Mouse (Mus musculus) forebrain, embryonic 11.5 days (tissue): ENCODE data around the gene Omd. TPM values are rescaled to one million over a fixed set of nuclear protein-coding genes. Genes with fewer than 3 reads are reported as not detected.
"Not testable (repeated sequence)": the region's sequence is repeated elsewhere in the genome, so short reads cannot be mapped to it uniquely, and the experiment has no call there.

ENCODE experiments used
- ATAC-seq: fragments of 200-750 bp; cut with Nextera tagmentation; replicated peaks from 2 replicates; pipeline ENCODE4 v1.8.0; 2017; ENCODE audit warnings: moderate TSS enrichment; ENCODE audit not compliant: low FRiP score
- DNase-seq: peaks from one replicate; pipeline ENCODE4 v3.0.0-alpha.2; 2017; ENCODE audit warnings: low spot score
- H3K27ac ChIP-seq: fragments of 300-500 bp; sonication (generic); 2 replicates; pipeline ENCODE4 v1.5.1; 2014; ENCODE audit warnings: low read depth, low read length
- H3K27me3 ChIP-seq: fragments of 300-500 bp; sonication (generic); 2 replicates; pipeline ENCODE4 v1.6.1; 2014; ENCODE audit warnings: mild to moderate bottlenecking, low read length, mixed read lengths; ENCODE audit not compliant: control insufficient read depth, insufficient read depth
- H3K36me3 ChIP-seq: fragments of 300-500 bp; sonication (generic); 2 replicates; pipeline ENCODE4 v1.6.1; 2014; ENCODE audit warnings: mild to moderate bottlenecking, low read length, moderate library complexity, mixed read lengths; ENCODE audit not compliant: control insufficient read depth, insufficient read depth
- H3K4me1 ChIP-seq: fragments of 300-500 bp; sonication (generic); replicated peaks from 2 replicates; pipeline ENCODE4 v1.6.1; 2014; ENCODE audit warnings: low read length, mixed read lengths; ENCODE audit not compliant: control insufficient read depth, insufficient read depth
- H3K4me2 ChIP-seq: fragments of 300-500 bp; sonication (generic); 2 replicates; pipeline ENCODE4 v1.6.1; 2014; ENCODE audit warnings: low read depth, mild to moderate bottlenecking, low read length, moderate library complexity, mixed read lengths; ENCODE audit not compliant: severe bottlenecking
- H3K4me3 ChIP-seq: fragments of 300-500 bp; sonication (generic); 2 replicates; pipeline ENCODE4 v1.5.1; 2014; ENCODE audit warnings: low read depth, low read length
- H3K9ac ChIP-seq: fragments of 300-500 bp; sonication (generic); 2 replicates; pipeline ENCODE4 v1.6.1; 2014; ENCODE audit warnings: low read length
- H3K9me3 ChIP-seq: fragments of 300-500 bp; sonication (generic); 2 replicates; pipeline ENCODE4 v1.6.1; 2016; ENCODE audit warnings: low read length, mixed read lengths; ENCODE audit not compliant: control insufficient read depth
- whole genome bisulfite sequencing: fragments of 180-500 bp; shearing (Covaris S2); extraction: QIAGEN DNeasy Blood & Tissue Kit; methylation state at CpG from one replicate; pipeline ENCODE4 v1.1.7; 2014; 5-methylcytosine and 5-hydroxymethylcytosine counted together
- polyA plus RNA-seq: library from polyadenylated mRNA; unstranded; fragments of >200 nt; fragmentation: Nextera tagmentation; extraction: Ambion mirVana; gene quantifications from 2 replicates; pipeline ENCODE4 v1.2.1, GENCODE M21; 2014

The Omd gene
- polyA plus RNA-seq, 1 experiment from 2014 or later = 0.61 TPM

GRCm38 (mm10) chr13:49584307-49585005, 2.2 kb downstream of the Omd start:
- H3K36me3 ChIP-seq = no peaks in the 10 kb centered on the region
- ATAC-seq (no peak), DNase-seq (no peak)
- WGBS = 79% methylated on average over 8 of the region's 8 CpGs
- H3K9ac ChIP-seq = no peak overlapping the region
- H3K4me3 ChIP-seq = no peak overlapping the region
- no peak overlapping the region for H3K27ac ChIP-seq
- H3K4me1 ChIP-seq = no peaks in the 10 kb centered on the region
- H3K9me3 ChIP-seq = no peaks in the 10 kb centered on the region
- no peak overlapping the region for H3K4me2 ChIP-seq
- H3K27me3 ChIP-seq = no peaks in the 10 kb centered on the region

DNA sequence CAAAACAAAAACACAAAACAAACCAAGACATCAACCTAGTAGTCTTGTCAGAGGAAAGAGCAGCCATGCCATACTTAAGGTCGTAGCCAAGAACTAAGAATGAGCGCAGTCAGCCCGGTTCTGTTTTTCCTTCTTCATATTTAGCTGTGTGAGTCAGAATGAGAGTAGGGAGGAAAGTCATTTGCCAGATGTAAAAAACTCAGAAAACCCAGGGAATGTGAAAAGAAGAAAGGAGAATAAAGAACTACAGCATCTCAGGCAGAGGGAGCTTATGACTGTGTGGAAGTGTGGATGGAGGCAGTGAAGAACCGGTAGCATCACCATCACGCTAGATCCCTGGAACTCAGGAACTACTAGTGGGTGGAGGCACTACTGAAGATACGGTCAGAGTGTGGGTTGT, 3.8 kb downstream of the Omd start:
- Histone ChIP-seq H3K9ac (no peak overlapping the region), H3K36me3 (no peaks in the 10 kb centered on the region), H3K4me1 (no peaks in the 10 kb centered on the region), H3K27me3 (no peaks in the 10 kb centered on the region), H3K9me3 (no peaks in the 10 kb centered on the region), H3K27ac (no peak overlapping the region), H3K4me2 (no peak overlapping the region), H3K4me3 (no peak overlapping the region)
- ATAC-seq = no peak
- DNase-seq = no peak
- WGBS = 94% methylated on average over 6 of the region's 6 CpGs

- WGBS = 38% methylated on average over 2 of the region's 2 CpGs
- H3K9ac ChIP-seq, H3K36me3 ChIP-seq, H3K4me2 ChIP-seq, H3K27me3 ChIP-seq, H3K4me3 ChIP-seq, H3K9me3 ChIP-seq, ATAC-seq, H3K4me1 ChIP-seq, DNase-seq, H3K27ac ChIP-seq: not testable (repeated sequence)
These were observed 20.3 kb downstream of the Omd start for GRCm38 (mm10) chr13:49602541-49602940.

DNA sequence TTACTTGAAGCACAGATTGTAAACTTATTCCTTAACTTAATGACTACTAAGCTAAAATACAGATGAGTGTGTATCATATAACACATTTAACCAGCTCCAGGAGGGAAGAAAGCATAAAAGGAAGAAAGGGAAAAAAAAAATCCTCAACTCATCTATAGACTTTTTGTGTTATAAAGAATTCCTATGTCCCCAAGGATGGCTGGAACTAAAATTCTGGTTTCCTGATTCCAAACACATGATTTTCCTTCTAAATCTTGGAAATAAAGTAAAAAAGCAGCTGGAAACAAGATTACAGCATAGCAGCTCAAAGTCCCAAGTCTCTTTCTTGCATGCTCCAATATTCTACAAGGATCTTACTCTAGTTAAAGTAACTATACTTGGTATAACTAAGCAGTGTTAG, 21.3 kb downstream of the Omd start:
- Histone ChIP-seq H3K9me3 (no peaks in the 10 kb centered on the region), H3K27ac (no peak overlapping the region), H3K27me3 (no peaks in the 10 kb centered on the region), H3K9ac (no peak overlapping the region), H3K4me2 (no peak overlapping the region), H3K36me3 (no peaks in the 10 kb centered on the region), H3K4me3 (no peak overlapping the region), H3K4me1 (no peaks in the 10 kb centered on the region)
- ATAC-seq (no peak), DNase-seq (no peak)

DNA sequence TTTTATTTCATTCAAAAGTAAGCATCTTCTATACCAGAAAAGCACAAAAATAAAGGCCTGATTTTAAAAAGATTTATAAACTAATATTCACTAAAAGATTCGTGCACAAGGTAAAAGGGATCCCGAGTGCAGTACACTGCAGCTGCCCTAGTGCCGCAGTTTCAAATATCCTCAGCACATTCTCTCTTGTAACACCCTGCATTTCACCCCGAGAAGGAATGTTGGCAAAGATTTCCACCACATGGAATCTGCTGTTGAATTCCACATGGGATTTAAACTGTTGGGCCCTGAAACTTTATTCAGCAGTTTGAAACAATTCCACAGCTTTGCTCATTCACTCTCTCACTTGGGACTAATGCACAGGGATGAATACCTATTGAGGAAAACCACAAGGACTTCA, 25.5 kb downstream of the Omd start, which contains the start of gene Ogn:
Gene Ogn, plus strand, starts transcription at position 333 of the 400 bp plus-strand sequence.
- H3K27ac ChIP-seq = no peak within 1 kb of the TSS
- H3K4me3 ChIP-seq = no peak within 1 kb of the TSS
- no peaks in the 10 kb centered on the region for H3K36me3 ChIP-seq
- H3K4me2 ChIP-seq = no peak within 1 kb of the TSS
- WGBS = 74% methylated on average over 4 of the region's 4 CpGs
- no peak within 1 kb of the TSS for H3K9ac ChIP-seq
- DNase-seq = no peak
- no peaks in the 10 kb centered on the region for H3K4me1 ChIP-seq
- H3K9me3 ChIP-seq = no peaks in the 10 kb centered on the region
- H3K27me3 ChIP-seq = no peaks in the 10 kb centered on the region
- ATAC-seq = no peak

GRCm38 (mm10) chr13:49608589-49609322, 26.5 kb downstream of the Omd start:
- H3K4me3 ChIP-seq = no peak overlapping the region
- no peak overlapping the region for H3K4me2 ChIP-seq
- no peak for ATAC-seq
- H3K9ac ChIP-seq = no peak overlapping the region
- WGBS = 80% methylated on average over 4 of the region's 4 CpGs
- H3K36me3 ChIP-seq = no peaks in the 10 kb centered on the region
- H3K9me3 ChIP-seq = no peaks in the 10 kb centered on the region
- no peaks in the 10 kb centered on the region for H3K27me3 ChIP-seq
- no peak for DNase-seq
- H3K4me1 ChIP-seq = no peaks in the 10 kb centered on the region
- H3K27ac ChIP-seq = no peak overlapping the region

DNA sequence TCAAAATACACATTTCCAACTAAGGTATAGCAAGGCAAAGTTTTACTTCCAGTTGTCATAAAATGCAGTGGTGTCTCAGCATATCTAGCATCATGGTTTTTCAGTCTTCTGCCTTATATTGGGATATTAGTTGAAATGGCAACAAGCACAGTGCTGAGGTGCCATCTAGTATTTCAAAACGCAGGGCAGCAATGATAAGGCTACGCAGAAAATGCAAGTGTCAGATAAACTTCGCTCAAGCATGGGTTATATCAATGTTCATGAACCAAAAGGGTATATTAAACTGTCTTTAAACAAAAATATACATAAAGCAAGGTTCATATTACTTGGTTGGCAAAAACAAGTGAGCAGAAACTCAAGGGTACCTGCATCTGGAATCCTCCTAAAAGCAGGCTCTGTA, 34.8 kb downstream of the Omd start:
- no peak for DNase-seq
- no peak for ATAC-seq
- H3K4me3 ChIP-seq = no peak overlapping the region
- H3K27me3 ChIP-seq = no peaks in the 10 kb centered on the region
- H3K27ac ChIP-seq = no peak overlapping the region
- no peaks in the 10 kb centered on the region for H3K9me3 ChIP-seq
- no peaks in the 10 kb centered on the region for H3K4me1 ChIP-seq
- no peak overlapping the region for H3K9ac ChIP-seq
- no peaks in the 10 kb centered on the region for H3K36me3 ChIP-seq
- no peak overlapping the region for H3K4me2 ChIP-seq
- WGBS = 93% methylated on average over 3 of the region's 3 CpGs

DNA sequence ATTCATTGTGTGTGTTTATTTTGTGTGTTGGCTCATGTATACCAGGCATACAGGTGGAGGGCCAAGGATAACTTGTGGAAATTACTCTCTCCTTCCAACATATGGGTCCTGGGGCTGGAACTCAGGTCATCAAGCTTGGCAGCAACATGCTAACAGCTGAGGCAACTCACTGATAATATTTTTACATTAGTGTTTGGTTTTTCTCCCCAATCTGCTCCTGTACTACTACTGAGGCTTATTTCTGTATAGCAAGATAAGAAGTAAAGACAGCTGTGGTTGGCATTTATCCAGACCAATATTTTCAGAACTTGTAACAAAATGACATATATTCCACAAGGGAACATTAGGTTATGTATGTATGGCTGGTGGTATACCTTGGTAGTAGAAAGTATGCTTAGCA, 36.1 kb downstream of the Omd start:
- no peak overlapping the region for H3K27ac ChIP-seq
- no peak for DNase-seq
- no peaks in the 10 kb centered on the region for H3K9me3 ChIP-seq

GRCm38 (mm10) chr13:49623216-49623615, 41.0 kb downstream of the Omd start:
- no peak overlapping the region for H3K27ac ChIP-seq
- WGBS = 93% methylated on average over 1 of the region's 1 CpGs
- no peak overlapping the region for H3K4me2 ChIP-seq

More for the DNA sequence above, 36.1 kb downstream of the Omd start:
- H3K9ac ChIP-seq = no peak overlapping the region
- no peaks in the 10 kb centered on the region for H3K36me3 ChIP-seq
- H3K4me2 ChIP-seq = no peak overlapping the region
- H3K4me3 ChIP-seq = no peak overlapping the region
- no peaks in the 10 kb centered on the region for H3K27me3 ChIP-seq
- H3K4me1 ChIP-seq = no peaks in the 10 kb centered on the region
- ATAC-seq = no peak

More at GRCm38 (mm10) chr13:49623216-49623615, 41.0 kb downstream of the Omd start:
- H3K36me3 ChIP-seq = no peaks in the 10 kb centered on the region
- DNase-seq (no peak), ATAC-seq (no peak)
- H3K9ac ChIP-seq = no peak overlapping the region
- H3K27me3 ChIP-seq = no peaks in the 10 kb centered on the region
- no peak overlapping the region for H3K4me3 ChIP-seq
- no peaks in the 10 kb centered on the region for H3K4me1 ChIP-seq
- no peaks in the 10 kb centered on the region for H3K9me3 ChIP-seq
